ENCODE assay signal across 41 mouse cellular contexts in genomic region chr2:150132773-150133172, GRCm38 (mm10). TPM values are rescaled to one million over a fixed set of nuclear protein-coding genes. Genes with fewer than 3 reads are reported as not detected.
"Had no signal": no experiment of that assay in that cellular context is flagged by ENCODE, and none has a peak within 500 bp of the region (broad histone marks: within the 10 kb centered on the region; RNA-seq: fewer than 3 reads in every experiment).

No protein-coding gene starts in this region.

- H3K4me3 ChIP-seq: gastrocnemius, adult 2 months; heart, adult 2 months; heart, embryonic 13.5 days; heart, embryonic 15.5 days; hindbrain, embryonic 13.5 days; hindbrain, embryonic 15.5 days; kidney, embryonic 15.5 days; limb, embryonic 13.5 days; limb, embryonic 15.5 days had no signal

- ATAC-seq: hindbrain, postnatal 0 days; intestine, embryonic 16.5 days had no signal

- H3K27ac ChIP-seq: gastrocnemius, adult 2 months; heart, adult 2 months; heart, embryonic 13.5 days; heart, embryonic 15.5 days; hindbrain, embryonic 13.5 days; hindbrain, embryonic 15.5 days; hindbrain, postnatal 0 days; kidney, embryonic 15.5 days; kidney, postnatal 0 days; limb, embryonic 13.5 days; limb, embryonic 15.5 days had no signal

- H3K27me3 ChIP-seq: heart, embryonic 13.5 days; heart, embryonic 15.5 days; hindbrain, embryonic 13.5 days; hindbrain, embryonic 15.5 days; kidney, embryonic 15.5 days; limb, embryonic 13.5 days; limb, embryonic 15.5 days had no signal

- DNase-seq: gastrocnemius, adult 2 months; gastrocnemius, postnatal 10 days; gastrocnemius, postnatal 25 days; heart, adult 11 months; heart, adult 2 months; heart, postnatal 14 days; heart, postnatal 36 days; kidney, adult 11 months; kidney, adult 2 months; kidney, adult 9 months; kidney, postnatal 14 days; kidney, postnatal 36 days; layer of hippocampus, adult 9-11 months; layer of hippocampus, postnatal 36 days; left cerebral cortex, postnatal 4 days had no signal

- H3K9ac ChIP-seq: heart, embryonic 13.5 days; heart, embryonic 15.5 days; hindbrain, embryonic 13.5 days; hindbrain, embryonic 15.5 days; kidney, embryonic 15.5 days; limb, embryonic 13.5 days; limb, embryonic 15.5 days had no signal

- H3K9me3 ChIP-seq: kidney, embryonic 15.5 days; limb, embryonic 15.5 days had no signal

RNA-seq across cellular contexts. Expression of gene Gm10770, which starts 46.7 kb away (rescaled TPM):
- total RNA-seq: gastrocnemius, adult 2 months; gastrocnemius, postnatal 10 days; gastrocnemius, postnatal 25 days; gastrocnemius, postnatal 4 days; heart, adult 2 months; heart, postnatal 14 days; heart, postnatal 36 days; hematopoietic stem cell, adult 5-6 weeks; hindbrain, postnatal 0 days; layer of hippocampus, adult 18-20 months; layer of hippocampus, adult 8-10 months; layer of hippocampus, postnatal 14 days; layer of hippocampus, postnatal 36 days; left cerebral cortex, adult 18-20 months; left cerebral cortex, adult 8-10 months; left cerebral cortex, postnatal 10 days; left cerebral cortex, postnatal 25 days; left cerebral cortex, postnatal 4 days had no signal
- polyA plus RNA-seq: frontal cortex, adult 2 months; heart, adult 2 months; heart, embryonic 11.5 days; heart, embryonic 13.5 days; heart, embryonic 15.5 days; heart, postnatal 0 days; hindbrain, embryonic 11.5 days; hindbrain, embryonic 13.5 days; hindbrain, embryonic 15.5 days; hindbrain, postnatal 0 days; intestine, embryonic 14.5 days; intestine, embryonic 16.5 days; kidney, adult 2 months; kidney, embryonic 15.5 days; kidney, postnatal 0 days; large intestine, adult 2 months; limb, embryonic 11.5 days; limb, embryonic 13.5 days; limb, embryonic 15.5 days had no signal

RNA-seq across cellular contexts. Expression of gene Gm14139, which starts 48.8 kb away (rescaled TPM):
- total RNA-seq: gastrocnemius, adult 2 months; gastrocnemius, postnatal 10 days; gastrocnemius, postnatal 25 days; gastrocnemius, postnatal 4 days; heart, adult 2 months; heart, postnatal 14 days; heart, postnatal 36 days; hematopoietic stem cell, adult 5-6 weeks; hindbrain, postnatal 0 days; layer of hippocampus, adult 18-20 months; layer of hippocampus, adult 8-10 months; layer of hippocampus, postnatal 14 days; layer of hippocampus, postnatal 36 days; left cerebral cortex, adult 18-20 months; left cerebral cortex, postnatal 10 days; left cerebral cortex, postnatal 25 days; left cerebral cortex, postnatal 4 days had no signal
- polyA plus RNA-seq: frontal cortex, adult 2 months; heart, adult 2 months; heart, embryonic 11.5 days; heart, embryonic 15.5 days; heart, postnatal 0 days; hindbrain, embryonic 11.5 days; hindbrain, embryonic 13.5 days; hindbrain, embryonic 15.5 days; hindbrain, postnatal 0 days; intestine, embryonic 14.5 days; intestine, embryonic 16.5 days; kidney, adult 2 months; kidney, embryonic 15.5 days; kidney, postnatal 0 days; large intestine, adult 2 months; limb, embryonic 11.5 days; limb, embryonic 13.5 days; limb, embryonic 15.5 days had no signal
